Mouse (Mus musculus) midbrain, embryonic 12.5 days (tissue): ENCODE measurements at regions not wholly inside any gene's neighbourhood (a gene's known extent, or its start where the extent isn't known, plus 50 kb on each side); places are given as distances from the start of the nearest gene placed in this dataset.

Experiments
- ATAC-seq: fragments of 200-750 bp; cut with Nextera tagmentation; 2 replicates; pipeline ENCODE4 v1.8.0; 2017; ENCODE audit warnings: low read depth, moderate TSS enrichment, moderate library complexity; ENCODE audit not compliant: low FRiP score
- H3K27ac ChIP-seq: fragments of 300-500 bp; sonication (generic); replicated peaks from 2 replicates; pipeline ENCODE4 v1.5.1; 2016; ENCODE audit warnings: mild to moderate bottlenecking
- H3K27me3 ChIP-seq: fragments of 300-500 bp; sonication (generic); 2 replicates; pipeline ENCODE4 v1.6.1; 2016; ENCODE audit warnings: mild to moderate bottlenecking
- H3K36me3 ChIP-seq: fragments of 300-500 bp; sonication (generic); 2 replicates; pipeline ENCODE4 v1.6.1; 2016
- H3K4me1 ChIP-seq: fragments of 300-500 bp; sonication (generic); 2 replicates; pipeline ENCODE4 v1.6.1; 2016
- H3K4me2 ChIP-seq: fragments of 300-500 bp; sonication (generic); replicated peaks from 2 replicates; pipeline ENCODE4 v1.6.1; 2016; ENCODE audit warnings: mild to moderate bottlenecking, moderate library complexity
- H3K4me3 ChIP-seq: fragments of 300-500 bp; sonication (generic); 2 replicates; pipeline ENCODE4 v1.5.1; 2016; ENCODE audit warnings: mild to moderate bottlenecking
- H3K9ac ChIP-seq: fragments of 300-500 bp; sonication (generic); replicated peaks from 2 replicates; pipeline ENCODE4 v1.6.1; 2016; ENCODE audit warnings: mild to moderate bottlenecking, moderate library complexity
- H3K9me3 ChIP-seq: fragments of 300-500 bp; sonication (generic); 2 replicates; pipeline ENCODE4 v1.6.1; 2016; ENCODE audit warnings: mild to moderate bottlenecking
- WGBS: fragments of 180-500 bp; shearing (Covaris S2); methylation state at CpG from one replicate; pipeline ENCODE4 v1.1.7; 2016; 5-methylcytosine and 5-hydroxymethylcytosine counted together

DNA sequence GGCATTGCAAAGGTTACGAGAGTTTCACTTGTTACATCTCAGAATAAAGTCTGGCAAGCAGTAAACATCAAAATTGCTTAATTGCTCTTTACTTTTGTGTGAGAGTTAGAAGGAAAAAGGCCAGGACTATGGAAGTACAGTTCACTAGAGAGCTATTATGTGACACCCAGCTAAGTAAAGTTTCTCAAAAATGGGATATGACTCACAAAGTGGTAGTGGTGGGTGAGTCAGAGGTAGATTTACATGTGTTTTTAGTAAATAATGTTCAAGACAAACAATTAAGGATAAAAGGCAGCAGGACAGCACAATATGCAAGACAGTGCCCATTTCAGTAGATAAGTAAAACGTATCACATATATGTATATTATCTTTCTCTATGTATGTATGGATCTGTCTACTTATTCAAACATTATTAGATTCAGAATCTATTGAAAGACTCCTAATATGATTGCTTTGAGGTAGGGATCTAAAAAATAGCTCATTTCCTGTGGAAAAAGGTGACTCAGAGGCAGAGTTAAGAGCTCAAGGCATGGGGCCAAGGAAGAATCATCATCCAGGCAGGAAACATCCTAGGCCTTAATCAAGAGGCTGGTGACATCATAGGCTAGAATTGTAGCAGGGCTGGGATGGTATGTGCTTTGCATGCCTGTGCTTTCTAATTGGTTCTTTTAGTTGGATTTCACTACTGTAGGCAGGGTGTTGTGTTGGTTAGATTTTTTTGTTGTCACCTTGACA, 211.2 kb downstream of the C1d start:
- no peak for ATAC-seq
- no peaks in the 10 kb centered on the region for H3K4me1 ChIP-seq
- H3K9me3 ChIP-seq: no peaks in the 10 kb centered on the region
- no peak overlapping the region for H3K4me3 ChIP-seq
- H3K4me2 ChIP-seq: no peak overlapping the region
- no peak overlapping the region for H3K9ac ChIP-seq
- H3K27me3 ChIP-seq: no peaks in the 10 kb centered on the region
- no peak overlapping the region for H3K27ac ChIP-seq
- WGBS: 90% methylated on average over 2 of the region's 2 CpGs
- no peaks in the 10 kb centered on the region for H3K36me3 ChIP-seq

DNA sequence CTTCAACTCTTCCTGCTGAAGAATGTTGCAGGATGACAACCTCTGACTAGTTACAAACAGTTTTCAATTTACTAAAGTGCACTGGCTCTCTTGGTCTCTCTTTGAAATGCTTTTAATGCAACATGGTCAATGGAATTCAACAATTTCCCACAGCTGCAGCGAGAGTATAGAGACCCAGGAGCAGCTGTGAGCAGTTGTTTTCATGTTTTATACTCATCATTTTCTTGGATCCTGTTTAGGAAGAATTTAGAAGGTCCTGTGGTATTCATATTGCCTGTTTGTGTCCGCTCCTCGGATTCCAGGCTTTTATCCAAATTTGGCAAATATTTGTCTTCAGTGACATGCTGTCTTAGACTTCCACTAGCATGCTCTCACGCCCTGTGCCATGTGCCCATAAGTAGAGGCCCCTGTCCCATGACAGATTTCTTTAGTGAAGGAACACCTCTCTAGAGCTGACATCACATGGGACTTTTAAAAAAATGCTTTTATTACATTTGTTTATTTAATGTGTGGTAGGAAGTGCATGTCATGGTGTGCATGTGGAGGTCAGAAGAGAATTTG, 224.1 kb downstream of the C1d start:
- ATAC-seq: no peak
- Histone ChIP-seq H3K27ac (no peak overlapping the region), H3K36me3 (no peaks in the 10 kb centered on the region), H3K4me1 (no peaks in the 10 kb centered on the region), H3K4me3 (no peak overlapping the region), H3K9ac (no peak overlapping the region), H3K9me3 (no peaks in the 10 kb centered on the region), H3K27me3 (no peaks in the 10 kb centered on the region), H3K4me2 (no peak overlapping the region)
- 79% methylated on average over 4 of the region's 4 CpGs for WGBS

DNA sequence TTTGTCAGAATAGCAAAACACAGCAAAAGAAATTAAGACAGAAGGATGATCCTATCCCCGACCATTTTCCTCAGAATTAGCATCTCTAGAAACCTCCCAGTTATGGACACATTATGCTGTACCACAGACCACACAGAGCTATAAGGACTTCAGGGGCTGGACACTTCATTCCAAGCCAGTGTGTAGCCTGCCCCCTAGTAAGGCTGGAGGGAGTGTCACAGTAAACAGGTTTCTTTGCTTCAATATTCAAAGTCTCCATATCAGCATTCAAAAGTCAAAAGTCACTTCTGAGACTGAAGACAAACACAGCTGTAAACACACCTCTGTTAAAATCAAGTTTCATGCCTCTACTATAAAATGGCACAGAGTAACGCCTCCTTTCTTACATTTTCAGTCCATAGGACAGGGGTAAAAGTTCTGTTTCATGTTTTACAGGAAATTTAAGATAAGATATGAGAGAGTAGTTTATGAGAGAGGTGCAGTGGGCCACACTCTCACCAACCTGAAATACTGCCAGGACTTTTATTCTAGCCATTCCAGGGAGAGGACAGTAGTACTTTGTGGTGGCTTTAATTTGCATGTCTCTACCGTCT, 226.6 kb downstream of the C1d start:
- Histone ChIP-seq H3K27ac (no peak overlapping the region), H3K4me2 (no peak overlapping the region), H3K4me3 (no peak overlapping the region), H3K27me3 (no peaks in the 10 kb centered on the region), H3K4me1 (no peaks in the 10 kb centered on the region), H3K9me3 (no peaks in the 10 kb centered on the region), H3K36me3 (no peaks in the 10 kb centered on the region), H3K9ac (no peak overlapping the region)
- no peak for ATAC-seq
- 76% methylated on average over 3 of the region's 3 CpGs for WGBS

DNA sequence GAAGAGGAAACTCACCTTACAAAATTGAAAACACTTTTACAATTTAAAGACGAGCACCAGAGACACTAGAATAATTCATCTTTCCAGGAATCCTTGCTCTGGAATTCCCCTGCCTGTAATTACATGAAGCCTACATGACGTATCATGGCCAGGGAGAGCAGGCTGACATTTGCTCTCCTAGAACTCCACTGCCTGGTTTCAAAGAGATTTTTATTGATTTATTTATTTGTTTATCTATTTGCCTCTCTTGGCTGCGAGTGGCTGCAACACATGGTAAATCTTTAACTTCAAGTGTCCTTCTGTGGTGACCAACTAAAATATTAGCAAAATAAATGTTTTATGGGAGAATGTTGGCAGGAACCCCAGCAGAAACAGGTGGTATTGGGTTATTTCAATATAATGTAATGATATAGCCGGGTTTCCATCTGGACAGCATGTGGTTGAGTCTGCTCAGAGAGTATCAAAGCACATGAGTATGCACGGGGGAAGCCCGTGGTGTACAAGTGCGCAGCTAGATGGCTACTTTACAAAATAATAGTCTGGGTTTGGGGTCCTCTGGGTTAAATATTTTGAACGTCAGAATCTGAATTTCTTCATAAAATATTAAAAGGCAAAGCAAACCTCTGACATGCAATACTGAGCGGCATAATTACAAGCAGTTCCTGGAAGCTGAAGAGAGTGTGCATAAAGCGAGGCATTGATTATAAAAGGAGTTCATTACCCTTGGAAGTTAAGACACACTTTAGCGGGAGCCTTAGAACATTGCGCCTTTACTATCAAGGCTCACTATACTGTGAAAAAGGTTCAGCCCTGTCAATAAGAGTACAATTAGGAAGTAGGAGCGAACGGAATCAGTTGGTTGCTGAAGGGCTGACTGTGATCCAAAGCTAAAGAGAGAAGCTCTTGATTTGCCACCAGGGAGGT, 244.0 kb downstream of the C1d start:
- H3K4me1 ChIP-seq: no peaks in the 10 kb centered on the region
- H3K9ac ChIP-seq: no peak overlapping the region
- no peak overlapping the region for H3K4me3 ChIP-seq
- ATAC-seq: no peak
- H3K9me3 ChIP-seq: no peaks in the 10 kb centered on the region
- H3K27me3 ChIP-seq: no peaks in the 10 kb centered on the region
- no peak overlapping the region for H3K4me2 ChIP-seq
- WGBS: 88% methylated on average over 14 of the region's 14 CpGs
- no peaks in the 10 kb centered on the region for H3K36me3 ChIP-seq
- H3K27ac ChIP-seq: no peak overlapping the region

DNA sequence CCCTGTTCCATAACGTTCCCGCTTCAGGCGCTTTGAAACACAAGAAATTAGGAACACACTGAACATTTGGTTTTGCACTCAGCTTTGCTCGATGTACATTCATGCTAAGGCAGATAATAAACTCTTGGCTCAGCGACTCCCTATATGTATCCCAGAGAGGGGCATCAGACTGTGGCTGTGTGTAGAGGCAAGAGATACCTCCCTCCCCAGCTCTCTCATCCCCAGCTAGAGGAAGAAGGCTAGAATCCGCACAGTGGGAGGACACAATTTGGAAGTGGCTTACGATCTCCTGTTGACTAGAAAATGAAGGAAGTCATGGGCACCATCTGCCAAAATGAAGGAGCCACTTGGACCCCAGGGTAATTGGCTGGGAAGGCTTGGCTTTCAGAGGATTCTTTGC, 244.7 kb downstream of the C1d start:
- no peaks in the 10 kb centered on the region for H3K9me3 ChIP-seq
- H3K4me2 ChIP-seq: no peak overlapping the region
- ATAC-seq: no peak
- no peaks in the 10 kb centered on the region for H3K27me3 ChIP-seq
- H3K27ac ChIP-seq: no peak overlapping the region
- H3K4me1 ChIP-seq: no peaks in the 10 kb centered on the region
- H3K4me3 ChIP-seq: no peak overlapping the region
- WGBS: 89% methylated on average over 7 of the region's 7 CpGs
- H3K9ac ChIP-seq: no peak overlapping the region
- no peaks in the 10 kb centered on the region for H3K36me3 ChIP-seq

DNA sequence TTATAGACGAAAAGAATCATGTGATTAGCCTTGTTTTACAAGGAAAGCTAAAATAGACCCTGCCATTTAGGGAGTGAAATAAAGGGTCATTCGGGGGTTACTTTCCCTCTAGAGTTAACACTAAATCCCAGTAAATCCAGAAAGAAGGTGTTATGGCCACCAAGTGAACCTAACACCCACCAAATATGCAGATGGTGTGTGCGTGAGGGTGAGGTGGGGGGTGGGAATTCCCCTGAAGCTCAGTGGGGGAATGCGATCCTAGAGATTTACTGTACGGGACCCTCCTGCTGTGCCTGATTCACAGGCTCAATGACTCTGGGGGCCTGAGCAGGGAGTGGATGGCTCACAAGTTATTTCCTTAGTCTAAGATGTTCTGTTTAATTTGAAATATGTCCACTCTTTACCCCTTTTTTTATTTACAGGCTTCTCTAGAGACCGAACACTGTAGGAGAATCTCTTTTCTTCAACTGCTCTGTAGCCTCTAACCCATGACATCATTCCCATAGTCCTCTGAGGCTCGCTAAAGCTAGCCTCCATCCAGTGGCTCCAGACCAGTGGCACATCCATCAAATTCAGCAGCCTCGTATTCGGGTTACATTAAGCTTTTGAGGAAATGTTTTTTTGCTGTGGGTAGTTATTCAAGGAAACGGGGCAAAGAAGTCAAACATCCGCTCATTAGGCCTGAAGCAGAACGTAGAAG, 265.0 kb downstream of the C1d start:
- 85% methylated on average over 12 of the region's 12 CpGs for WGBS
- no peaks in the 10 kb centered on the region for H3K9me3 ChIP-seq
- peaks cover 4% of the 10 kb centered on the region; the same call in 1 of the 2 replicates for H3K27me3 ChIP-seq
- H3K9ac ChIP-seq: no peak overlapping the region
- no peak overlapping the region for H3K27ac ChIP-seq
- H3K4me1 ChIP-seq: no peaks in the 10 kb centered on the region; the same call in 1 of the 2 replicates
- no peak overlapping the region for H3K4me2 ChIP-seq
- no peak for ATAC-seq
- no peaks in the 10 kb centered on the region for H3K36me3 ChIP-seq
- H3K4me3 ChIP-seq: no peak overlapping the region

DNA sequence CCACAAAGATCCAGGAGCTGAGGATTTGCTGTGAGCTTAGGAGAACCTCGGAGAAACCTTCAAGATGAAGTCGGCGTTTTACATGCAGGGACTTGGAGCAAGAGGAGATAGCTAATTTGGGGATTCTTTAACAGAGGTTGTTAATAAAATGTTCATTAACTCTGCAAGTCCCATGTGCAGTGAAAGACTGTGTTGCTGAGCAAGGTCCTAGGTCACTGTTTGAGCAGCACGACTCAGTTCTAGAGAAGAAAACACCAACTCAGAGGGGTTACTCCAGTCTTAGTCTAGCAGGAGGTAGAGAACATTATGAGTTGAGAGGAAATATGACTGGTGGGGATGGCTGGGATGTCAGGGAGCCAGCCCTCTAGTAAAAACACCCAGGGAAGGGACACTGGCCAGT, 265.9 kb downstream of the C1d start:
- H3K27me3 ChIP-seq: peaks cover 4% of the 10 kb centered on the region; the same call in 1 of the 2 replicates
- H3K9ac ChIP-seq: no peak overlapping the region
- no peak overlapping the region for H3K4me3 ChIP-seq
- no peaks in the 10 kb centered on the region; the same call in 1 of the 2 replicates for H3K4me1 ChIP-seq
- no peaks in the 10 kb centered on the region for H3K9me3 ChIP-seq
- no peaks in the 10 kb centered on the region for H3K36me3 ChIP-seq
- no peak for ATAC-seq
- H3K27ac ChIP-seq: no peak overlapping the region
- WGBS: 90% methylated on average over 4 of the region's 4 CpGs
- no peak overlapping the region for H3K4me2 ChIP-seq

DNA sequence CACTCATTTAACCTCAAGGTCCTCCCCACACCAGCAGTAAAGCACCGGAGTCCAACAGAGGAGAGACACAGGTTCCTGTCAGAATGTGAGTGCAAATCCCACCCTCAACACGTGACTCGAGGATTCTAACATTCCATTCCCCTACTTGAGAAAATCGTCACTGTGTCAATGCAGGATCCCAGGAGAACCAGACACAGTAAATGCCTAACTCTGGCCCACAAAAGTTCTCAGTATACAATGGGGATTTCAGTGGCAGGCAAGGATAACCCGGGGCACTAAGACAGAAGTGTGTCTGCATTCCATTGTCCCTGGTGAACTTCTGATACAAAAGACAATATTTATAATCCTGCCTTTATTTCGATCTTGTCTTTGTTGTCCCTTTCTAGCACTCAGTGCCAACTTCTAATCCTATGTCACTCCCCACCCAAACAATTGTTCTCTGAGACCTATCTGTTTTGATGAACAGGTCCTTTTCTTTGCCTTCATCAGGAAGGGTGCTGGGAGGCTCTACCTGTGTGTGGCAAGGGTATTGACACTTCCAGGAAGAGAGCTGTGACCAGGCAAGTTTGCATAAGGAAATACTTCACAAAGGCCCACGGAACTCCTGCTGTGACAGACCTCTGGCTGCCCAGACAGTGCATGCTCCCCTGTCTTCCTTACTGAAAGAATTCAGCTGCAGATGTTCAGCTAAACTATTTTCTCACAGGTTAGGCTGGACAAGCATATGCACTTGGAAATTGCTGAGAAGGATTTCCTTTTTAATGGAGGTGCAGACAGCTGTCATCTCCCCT, 267.8 kb downstream of the C1d start:
- Histone ChIP-seq H3K9ac (no peak overlapping the region), H3K4me3 (no peak overlapping the region), H3K27me3 (peaks cover 4% of the 10 kb centered on the region; the same call in 1 of the 2 replicates), H3K36me3 (no peaks in the 10 kb centered on the region), H3K9me3 (no peaks in the 10 kb centered on the region), H3K4me1 (no peaks in the 10 kb centered on the region; the same call in 1 of the 2 replicates), H3K27ac (no peak overlapping the region), H3K4me2 (no peak overlapping the region)
- 0 out of 2 replicates have a peak, but pooled peaks have one; percentile 32 for ATAC-seq
- WGBS: 25% methylated on average over 7 of the region's 7 CpGs

DNA sequence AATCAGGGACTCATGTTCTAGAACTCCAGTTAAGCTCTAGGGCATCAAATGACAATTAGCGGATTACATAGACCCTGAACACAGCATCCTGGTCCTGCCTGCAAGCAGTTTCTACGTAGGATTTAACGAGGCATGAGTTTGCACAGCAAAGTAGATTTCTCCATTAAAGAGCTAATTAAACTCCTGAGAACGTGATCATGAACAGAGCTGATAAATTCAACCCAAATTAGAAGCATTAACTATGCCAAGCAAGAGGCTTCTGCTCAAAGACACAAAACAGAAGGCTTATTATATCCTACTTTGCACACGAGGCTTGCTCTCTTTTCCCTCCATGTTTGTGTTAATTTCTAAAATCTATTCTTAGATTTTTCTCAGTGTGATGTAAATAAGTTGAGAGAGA, 269.1 kb downstream of the C1d start:
- Histone ChIP-seq H3K4me3 (no peak overlapping the region), H3K9me3 (no peaks in the 10 kb centered on the region), H3K27ac (no peak overlapping the region), H3K4me2 (no peak overlapping the region), H3K27me3 (peaks cover 4% of the 10 kb centered on the region; the same call in 1 of the 2 replicates), H3K4me1 (no peaks in the 10 kb centered on the region; the same call in 1 of the 2 replicates), H3K9ac (no peak overlapping the region), H3K36me3 (no peaks in the 10 kb centered on the region)
- 59% methylated on average over 5 of the region's 5 CpGs for WGBS
- no peak for ATAC-seq

DNA sequence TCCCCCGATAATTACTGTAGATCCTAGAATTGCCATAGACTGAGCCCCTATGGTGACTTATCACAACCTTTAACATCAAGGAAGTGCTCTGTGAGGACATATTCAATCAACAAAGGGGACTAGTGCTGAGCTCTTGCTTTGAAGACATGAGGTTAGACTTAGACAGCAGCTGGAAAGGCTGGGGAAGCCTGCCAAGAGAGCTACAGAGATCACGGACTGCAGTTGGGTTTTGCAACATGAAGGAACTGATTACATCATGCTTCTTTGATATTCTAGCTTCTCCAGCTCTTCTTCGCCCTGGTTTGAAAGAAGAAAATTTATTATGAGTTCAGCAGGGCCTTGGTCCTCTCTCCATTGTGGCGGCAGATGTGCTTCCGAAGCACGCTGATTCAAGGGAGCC, 271.2 kb downstream of the C1d start:
- Histone ChIP-seq H3K9ac (no peak overlapping the region), H3K27ac (no peak overlapping the region), H3K9me3 (no peaks in the 10 kb centered on the region), H3K36me3 (no peaks in the 10 kb centered on the region), H3K4me3 (no peak overlapping the region), H3K27me3 (no peaks in the 10 kb centered on the region), H3K4me2 (no peak overlapping the region), H3K4me1 (no peaks in the 10 kb centered on the region; the same call in 1 of the 2 replicates)
- WGBS: 91% methylated on average over 6 of the region's 6 CpGs
- no peak for ATAC-seq

DNA sequence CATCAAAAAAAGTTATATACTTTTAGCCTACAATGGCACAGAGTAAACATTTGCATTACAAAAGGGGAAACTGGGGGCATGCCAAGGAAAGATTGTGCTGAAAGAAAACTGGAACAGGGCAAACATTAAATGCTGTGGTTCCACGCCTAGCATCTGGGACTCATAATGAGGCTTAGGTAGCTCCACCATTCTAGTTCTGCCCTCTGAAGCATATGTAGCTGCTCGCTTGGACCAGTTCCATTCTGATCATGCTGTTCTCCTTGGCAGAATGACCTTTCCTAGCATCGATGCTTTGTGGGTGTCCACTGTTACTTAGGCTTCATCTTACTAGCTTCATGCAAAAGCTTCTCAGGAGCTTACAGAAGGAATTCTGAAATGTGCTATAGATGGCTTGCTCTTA, 276.3 kb downstream of the C1d start:
- Histone ChIP-seq H3K4me1 (no peaks in the 10 kb centered on the region), H3K36me3 (no peaks in the 10 kb centered on the region), H3K9me3 (no peaks in the 10 kb centered on the region), H3K27me3 (no peaks in the 10 kb centered on the region), H3K4me2 (no peak overlapping the region), H3K9ac (no peak overlapping the region), H3K27ac (no peak overlapping the region), H3K4me3 (no peak overlapping the region)
- ATAC-seq: no peak
- 74% methylated on average over 3 of the region's 3 CpGs for WGBS
